Mouse (Mus musculus) liver, embryonic 15.5 days (tissue): ENCODE measurements at regions not wholly inside any gene's neighbourhood (a gene's known extent, or its start where the extent isn't known, plus 50 kb on each side); places are given as distances from the start of the nearest gene placed in this dataset.
A peak's percentile ranks its signal among the peaks of the same experiment; 100 is the strongest.

Source experiments
- ATAC-seq: fragments of 200-750 bp; cut with Nextera tagmentation; 2 replicates; pipeline ENCODE4 v1.8.0; 2017; ENCODE audit warnings: moderate number of reproducible peaks, mild to moderate bottlenecking, moderate library complexity; ENCODE audit not compliant: insufficient read depth
- H3K27ac ChIP-seq: fragments of 300-500 bp; sonication (generic); replicated peaks from 2 replicates; pipeline ENCODE4 v1.5.1; 2015; ENCODE audit warnings: mild to moderate bottlenecking, inconsistent platforms
- H3K27me3 ChIP-seq: fragments of 300-500 bp; sonication (generic); 2 replicates; pipeline ENCODE4 v1.6.1; 2015; ENCODE audit warnings: mild to moderate bottlenecking, inconsistent platforms
- H3K36me3 ChIP-seq: fragments of 300-500 bp; sonication (generic); replicated peaks from 2 replicates; pipeline ENCODE4 v1.6.1; 2015; ENCODE audit warnings: moderate library complexity, mild to moderate bottlenecking, inconsistent platforms
- H3K4me1 ChIP-seq: fragments of 300-500 bp; sonication (generic); replicated peaks from 2 replicates; pipeline ENCODE4 v1.6.1; 2015; ENCODE audit warnings: inconsistent platforms
- H3K4me2 ChIP-seq: fragments of 300-500 bp; sonication (generic); 2 replicates; pipeline ENCODE4 v1.6.1; 2015; ENCODE audit warnings: moderate library complexity, mild to moderate bottlenecking, inconsistent platforms
- H3K4me3 ChIP-seq: fragments of 300-500 bp; sonication (generic); replicated peaks from 2 replicates; pipeline ENCODE4 v1.5.1; 2015; ENCODE audit warnings: mild to moderate bottlenecking, inconsistent platforms
- H3K9ac ChIP-seq: fragments of 300-500 bp; sonication (generic); 2 replicates; pipeline ENCODE4 v1.6.1; 2015; ENCODE audit warnings: moderate library complexity, mild to moderate bottlenecking, inconsistent platforms
- H3K9me3 ChIP-seq: fragments of 300-500 bp; sonication (generic); replicated peaks from 2 replicates; pipeline ENCODE4 v1.6.1; 2016; ENCODE audit warnings: inconsistent platforms
- WGBS: fragments of 180-500 bp; shearing (Covaris S2); methylation state at CpG from one replicate; pipeline ENCODE4 v1.1.7; 2015; ENCODE audit warnings: mixed read lengths; ENCODE audit not compliant: insufficient replicate concordance; 5-methylcytosine and 5-hydroxymethylcytosine counted together

DNA sequence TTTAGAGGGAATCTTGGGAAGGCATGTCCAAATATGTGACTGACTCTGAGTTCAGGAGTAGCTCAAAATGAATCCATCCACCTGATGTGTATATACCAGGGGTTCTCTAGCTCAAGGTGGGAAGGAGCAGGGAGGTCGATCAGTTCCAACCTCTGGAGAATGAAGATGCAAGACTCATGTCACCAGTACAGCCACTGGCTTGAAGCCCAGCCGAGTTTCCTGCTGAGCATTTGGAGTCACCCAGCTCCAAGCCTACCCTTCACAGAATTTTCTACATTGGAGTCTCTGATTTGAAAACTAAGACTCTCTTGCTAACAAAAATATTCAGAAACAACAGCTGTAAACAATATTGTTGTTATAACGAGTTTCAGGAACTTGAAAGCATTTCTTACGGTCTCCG is 134.6 kb upstream of the Arglu1 start:
- Histone ChIP-seq H3K36me3 (no peaks in the 10 kb centered on the region), H3K4me3 (no peak overlapping the region), H3K27ac (no peak overlapping the region), H3K9me3 (no peaks in the 10 kb centered on the region), H3K4me1 (no peaks in the 10 kb centered on the region), H3K27me3 (no peaks in the 10 kb centered on the region), H3K9ac (no peak overlapping the region), H3K4me2 (no peak overlapping the region)
- ATAC-seq = no peak
- WGBS = 62% methylated on average over 5 of the region's 5 CpGs

DNA sequence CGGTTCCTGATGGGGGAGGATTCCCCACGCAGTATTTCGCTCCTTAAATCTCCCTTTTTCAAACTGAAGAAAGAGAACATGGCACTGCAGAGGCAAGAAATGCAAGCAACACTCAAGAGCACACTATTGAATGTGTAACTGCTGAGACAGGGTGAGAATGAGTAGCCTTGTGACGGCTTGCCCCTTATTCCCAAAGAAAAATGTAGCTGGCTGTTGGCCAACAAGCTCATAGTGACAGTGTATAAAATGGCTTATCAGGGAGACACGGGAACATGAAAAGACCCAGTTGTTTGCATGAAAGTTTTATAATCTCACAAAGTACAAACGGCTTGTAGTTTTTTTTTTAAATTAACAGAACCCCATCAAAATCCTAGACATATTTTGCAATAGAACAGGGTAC is 130.8 kb upstream of the Arglu1 start:
- H3K9ac ChIP-seq = no peak overlapping the region
- H3K9me3 ChIP-seq = no peaks in the 10 kb centered on the region
- no peak overlapping the region for H3K27ac ChIP-seq
- no peak overlapping the region for H3K4me2 ChIP-seq
- no peak overlapping the region for H3K4me3 ChIP-seq
- no peaks in the 10 kb centered on the region for H3K27me3 ChIP-seq
- no peaks in the 10 kb centered on the region for H3K36me3 ChIP-seq
- no peaks in the 10 kb centered on the region for H3K4me1 ChIP-seq
- ATAC-seq = no peak
- WGBS = 62% methylated on average over 6 of the region's 6 CpGs

DNA sequence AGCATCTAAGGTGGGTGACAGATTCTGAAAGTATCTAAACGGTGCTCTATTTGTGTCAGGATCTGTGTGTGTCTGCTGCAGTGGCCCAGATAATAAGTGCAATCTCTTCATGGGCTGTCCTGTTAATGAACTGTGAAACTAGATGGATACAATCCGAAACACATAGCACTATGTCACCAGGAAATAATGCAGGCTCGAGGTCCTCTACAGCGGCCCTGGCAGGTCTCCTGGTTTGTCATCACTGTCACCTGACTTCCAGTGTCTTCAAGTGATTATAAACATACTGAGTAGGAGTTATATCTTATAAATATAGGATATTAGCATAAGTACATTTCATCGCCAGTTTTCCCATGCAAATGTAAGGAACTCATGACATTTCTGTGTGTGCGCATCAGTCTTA is 130.3 kb upstream of the Arglu1 start:
- H3K9ac ChIP-seq = no peak overlapping the region
- ATAC-seq = no peak

DNA sequence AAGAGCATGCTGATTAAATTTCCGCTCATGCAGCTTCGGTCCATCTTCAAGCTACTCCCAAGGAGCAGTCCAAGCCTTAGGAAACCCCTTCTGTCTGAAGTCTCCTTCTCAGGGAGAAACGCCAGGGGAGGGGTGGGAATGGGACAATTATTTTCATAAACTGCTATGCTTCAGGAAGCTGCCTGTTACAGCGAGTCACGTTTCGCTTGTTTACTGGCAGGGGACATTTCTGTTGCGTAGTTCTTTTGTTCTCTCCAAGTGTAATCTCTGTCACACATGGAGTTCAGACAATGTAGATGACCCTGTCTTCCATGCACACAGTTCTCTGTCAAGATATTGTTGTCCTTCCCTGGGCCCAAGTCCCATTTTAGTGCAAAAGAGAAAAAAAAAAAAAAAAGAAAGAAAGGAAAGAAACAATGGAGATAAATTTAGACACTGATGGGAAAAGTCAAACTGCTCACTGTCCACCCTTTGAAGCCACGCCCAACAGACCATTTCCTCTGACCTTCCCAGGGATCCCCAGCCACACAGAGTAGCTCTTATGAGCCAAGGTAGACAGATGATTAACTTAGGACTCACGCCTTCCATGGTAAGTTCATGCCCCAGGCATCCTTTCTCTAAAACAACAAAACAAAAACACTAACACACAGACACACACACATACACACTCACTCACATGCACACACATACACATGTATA is 129.1 kb upstream of the Arglu1 start:
- no peak overlapping the region for H3K4me2 ChIP-seq
- no peak overlapping the region for H3K9ac ChIP-seq
- WGBS = 59% methylated on average over 9 of the region's 9 CpGs
- ATAC-seq = peak; percentile 37; the same call in 1 of the 2 replicates
- no peaks in the 10 kb centered on the region for H3K36me3 ChIP-seq
- H3K4me3 ChIP-seq = no peak overlapping the region
- no peaks in the 10 kb centered on the region for H3K27me3 ChIP-seq
- H3K4me1 ChIP-seq = no peaks in the 10 kb centered on the region
- H3K9me3 ChIP-seq = no peaks in the 10 kb centered on the region
- no peak overlapping the region for H3K27ac ChIP-seq

More for the DNA sequence above, 130.3 kb upstream of the Arglu1 start:
- H3K4me3 ChIP-seq = no peak overlapping the region
- H3K9me3 ChIP-seq = no peaks in the 10 kb centered on the region
- H3K27me3 ChIP-seq = no peaks in the 10 kb centered on the region
- 64% methylated on average over 6 of the region's 6 CpGs for WGBS
- no peaks in the 10 kb centered on the region for H3K36me3 ChIP-seq
- no peaks in the 10 kb centered on the region for H3K4me1 ChIP-seq
- H3K4me2 ChIP-seq = no peak overlapping the region
- no peak overlapping the region for H3K27ac ChIP-seq

DNA sequence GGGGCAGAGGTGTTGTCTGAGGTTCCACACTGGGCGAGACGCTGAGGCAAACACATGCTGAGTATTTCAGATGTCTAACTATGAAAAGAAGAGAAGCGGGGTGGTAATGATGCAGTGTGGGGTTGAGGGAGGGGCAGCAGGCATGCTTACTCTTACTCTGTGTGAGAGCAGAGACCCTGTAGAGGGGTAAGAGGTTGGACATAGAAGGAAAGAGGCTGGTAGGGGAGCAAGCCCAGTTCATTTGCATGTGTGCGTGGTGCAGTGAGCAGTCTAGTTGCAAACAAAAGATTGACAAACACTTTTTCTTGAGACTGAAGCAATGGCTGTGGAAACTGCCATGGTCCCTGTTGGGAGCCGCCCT is 122.5 kb upstream of the Arglu1 start:
- Histone ChIP-seq H3K9ac (no peak overlapping the region), H3K4me2 (no peak overlapping the region), H3K4me3 (no peak overlapping the region), H3K9me3 (no peaks in the 10 kb centered on the region), H3K4me1 (no peaks in the 10 kb centered on the region), H3K27me3 (no peaks in the 10 kb centered on the region), H3K27ac (no peak overlapping the region), H3K36me3 (no peaks in the 10 kb centered on the region)
- 77% methylated on average over 5 of the region's 5 CpGs for WGBS
- no peak for ATAC-seq

DNA sequence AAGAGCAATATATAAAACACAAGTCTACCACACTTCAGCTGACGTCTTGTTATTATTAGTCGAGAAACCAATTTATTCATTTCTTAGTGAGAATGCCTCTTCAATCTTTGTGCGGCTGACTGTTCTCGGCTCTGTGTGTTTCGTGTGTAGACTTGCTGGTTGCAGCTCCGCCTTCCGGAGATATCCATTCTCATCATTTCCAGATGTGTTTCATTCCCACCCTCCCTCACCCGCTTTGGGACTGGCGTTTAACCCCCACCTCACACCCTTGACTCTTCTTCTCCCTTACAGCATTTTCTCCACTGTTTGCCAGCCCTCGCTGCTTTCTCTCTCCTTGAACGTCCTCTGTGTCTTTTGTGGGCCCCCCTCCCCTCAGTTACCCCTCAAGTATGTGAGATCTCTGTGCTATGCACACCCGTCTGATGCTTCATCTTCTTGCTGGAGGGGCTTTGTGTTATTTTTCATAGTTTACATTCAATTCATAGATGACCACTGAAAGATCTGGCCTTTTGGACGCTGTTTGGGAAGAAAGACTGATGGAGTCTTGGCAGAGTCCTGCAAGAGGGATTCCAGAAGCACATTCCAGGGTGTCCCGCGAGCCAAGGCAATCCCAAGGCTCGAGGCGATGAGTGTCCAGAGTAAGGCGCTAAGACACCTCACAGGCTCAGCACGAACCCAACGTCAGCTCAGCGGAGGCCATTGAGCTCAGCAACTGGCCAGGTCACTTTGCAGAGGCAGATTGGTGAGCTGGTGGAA is 121.9 kb upstream of the Arglu1 start:
- Histone ChIP-seq H3K4me3 (no peak overlapping the region), H3K9ac (no peak overlapping the region), H3K4me1 (no peaks in the 10 kb centered on the region), H3K27ac (no peak overlapping the region), H3K36me3 (no peaks in the 10 kb centered on the region), H3K27me3 (no peaks in the 10 kb centered on the region), H3K4me2 (no peak overlapping the region), H3K9me3 (no peaks in the 10 kb centered on the region)
- ATAC-seq = no peak
- 78% methylated on average over 21 of the region's 21 CpGs for WGBS

DNA sequence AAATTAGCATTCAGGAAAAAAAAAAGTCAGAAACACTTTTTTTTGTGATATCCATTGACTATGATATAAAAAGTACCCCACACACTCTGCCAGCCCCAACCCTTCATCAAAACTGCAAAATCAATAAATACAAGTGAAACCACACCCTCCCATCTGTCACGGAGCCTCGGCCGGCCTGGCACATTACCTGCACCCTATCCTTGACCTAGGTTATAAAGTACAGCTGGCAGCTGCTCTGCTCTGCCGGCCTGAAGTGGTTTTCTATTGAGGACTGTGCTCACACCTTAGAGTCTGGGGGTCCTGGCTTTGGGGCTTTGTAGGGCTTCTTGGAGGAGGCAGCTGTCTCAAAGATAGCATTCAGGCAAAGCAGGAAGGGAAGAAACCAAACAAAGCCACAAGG is 120.6 kb upstream of the Arglu1 start:
- no peaks in the 10 kb centered on the region for H3K27me3 ChIP-seq
- H3K4me1 ChIP-seq = no peaks in the 10 kb centered on the region
- no peak overlapping the region for H3K9ac ChIP-seq
- H3K36me3 ChIP-seq = no peaks in the 10 kb centered on the region
- no peaks in the 10 kb centered on the region for H3K9me3 ChIP-seq
- 63% methylated on average over 4 of the region's 4 CpGs for WGBS
- H3K4me3 ChIP-seq = no peak overlapping the region
- H3K27ac ChIP-seq = no peak overlapping the region
- no peak overlapping the region for H3K4me2 ChIP-seq
- no peak for ATAC-seq

DNA sequence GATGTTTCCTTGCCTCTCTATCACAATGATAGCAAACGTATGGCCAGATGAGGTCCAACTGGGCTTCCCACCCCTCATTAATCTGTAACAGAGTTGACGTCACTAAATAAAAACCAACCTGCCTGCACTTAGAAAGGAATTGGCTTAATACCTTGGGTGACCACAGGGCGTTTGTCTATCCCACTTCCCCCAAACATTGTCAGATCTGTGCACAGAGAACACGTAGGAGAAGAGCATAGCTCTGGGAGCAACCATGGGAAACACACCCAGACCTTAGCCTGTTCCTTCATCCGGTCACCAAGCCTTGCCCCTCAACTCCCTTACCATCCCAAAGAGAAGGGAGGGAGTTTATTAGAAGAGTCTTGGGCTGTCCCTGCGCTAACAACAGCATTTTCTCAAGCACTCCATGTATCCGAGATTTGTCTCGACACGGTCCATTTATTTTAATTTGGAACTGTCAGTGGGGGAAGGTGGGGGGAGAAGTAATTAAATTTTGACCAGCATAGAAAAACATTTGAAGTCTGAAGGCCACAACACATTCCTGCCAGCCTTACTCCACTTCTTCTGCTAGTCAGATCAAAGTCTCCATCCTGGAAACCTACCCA is 119.6 kb upstream of the Arglu1 start:
- Histone ChIP-seq H3K4me1 (no peaks in the 10 kb centered on the region), H3K27ac (no peak overlapping the region), H3K4me2 (no peak overlapping the region), H3K9ac (no peak overlapping the region), H3K27me3 (no peaks in the 10 kb centered on the region), H3K9me3 (no peaks in the 10 kb centered on the region), H3K4me3 (no peak overlapping the region), H3K36me3 (no peaks in the 10 kb centered on the region)
- ATAC-seq = no peak
- WGBS = 51% methylated on average over 9 of the region's 9 CpGs

DNA sequence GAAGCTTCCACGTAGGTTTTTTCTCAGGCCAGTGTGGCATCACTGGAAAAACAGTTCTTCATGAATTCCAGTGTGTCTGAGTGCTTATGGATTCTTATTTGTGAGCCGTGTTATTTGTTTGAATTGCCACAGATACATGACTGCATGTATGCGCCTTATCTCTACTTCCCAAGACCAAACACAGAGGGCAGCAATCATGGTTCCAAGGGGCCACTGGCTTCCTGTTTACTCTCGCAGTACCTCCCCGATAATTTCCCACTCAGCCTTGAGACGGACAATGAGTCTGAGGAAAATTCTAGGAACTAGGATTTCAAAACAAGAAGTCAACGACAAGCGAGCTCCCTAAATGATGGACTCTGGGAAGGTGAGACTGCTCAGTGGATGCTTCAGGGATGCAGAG is 119.0 kb upstream of the Arglu1 start:
- Histone ChIP-seq H3K36me3 (no peaks in the 10 kb centered on the region), H3K9me3 (no peaks in the 10 kb centered on the region), H3K27ac (no peak overlapping the region), H3K27me3 (no peaks in the 10 kb centered on the region), H3K4me2 (no peak overlapping the region), H3K4me3 (no peak overlapping the region), H3K4me1 (no peaks in the 10 kb centered on the region), H3K9ac (no peak overlapping the region)
- WGBS = 24% methylated on average over 8 of the region's 8 CpGs
- no peak for ATAC-seq

DNA sequence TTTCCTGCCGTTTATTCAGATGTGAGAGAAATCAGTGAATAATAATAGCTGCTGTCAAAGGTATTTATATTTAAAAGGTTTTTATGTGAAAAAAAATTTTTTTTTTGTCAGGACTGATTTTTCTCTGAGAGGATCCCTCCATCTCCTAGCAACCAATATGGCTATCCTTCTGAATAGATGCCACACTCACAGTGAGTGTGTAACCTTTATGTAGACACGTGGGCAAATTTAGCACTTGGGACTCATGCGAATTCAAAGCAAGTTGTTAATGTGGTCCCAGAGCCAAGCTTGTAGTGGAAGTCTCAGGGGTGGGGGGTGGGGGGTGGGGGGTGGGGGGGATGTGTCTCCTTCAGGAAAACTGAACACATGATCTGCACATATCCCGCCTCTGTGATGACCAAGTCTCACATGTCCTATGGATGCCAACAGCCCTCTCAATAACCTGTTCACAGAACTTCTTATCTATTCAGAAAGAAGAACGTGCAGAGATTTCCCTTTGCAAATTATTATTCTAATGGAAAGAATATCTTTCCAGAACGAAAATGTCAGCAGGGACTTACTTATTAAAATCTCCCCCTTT is 112.5 kb upstream of the Arglu1 start:
- no peaks in the 10 kb centered on the region for H3K4me1 ChIP-seq
- WGBS = 55% methylated on average over 6 of the region's 6 CpGs
- no peaks in the 10 kb centered on the region for H3K27me3 ChIP-seq
- H3K4me3 ChIP-seq = no peak overlapping the region
- H3K9ac ChIP-seq = no peak overlapping the region
- H3K36me3 ChIP-seq = no peaks in the 10 kb centered on the region
- H3K9me3 ChIP-seq = no peaks in the 10 kb centered on the region
- ATAC-seq = no peak
- no peak overlapping the region for H3K4me2 ChIP-seq
- no peak overlapping the region for H3K27ac ChIP-seq

DNA sequence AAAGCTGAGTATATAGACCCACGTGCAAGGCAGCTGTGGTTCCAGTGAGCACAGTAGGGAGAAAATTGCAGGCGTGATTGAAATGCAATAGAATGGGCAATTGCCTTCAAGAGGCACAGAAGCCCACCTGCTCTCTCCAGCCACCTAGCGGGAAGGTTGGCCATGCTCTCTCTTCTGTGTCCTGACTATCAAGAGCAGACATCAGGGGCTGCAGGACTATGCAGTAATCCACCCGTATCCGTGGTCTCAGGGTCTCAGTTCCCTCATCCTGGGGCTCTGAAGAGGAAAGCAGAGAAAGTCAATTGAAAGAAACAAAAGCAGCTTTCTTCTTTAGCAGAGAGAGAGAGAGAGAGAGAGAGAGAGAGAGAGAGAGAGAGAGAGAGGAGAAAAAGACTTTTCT is 112.0 kb upstream of the Arglu1 start:
- no peak overlapping the region for H3K27ac ChIP-seq
- no peak overlapping the region for H3K4me2 ChIP-seq
- no peaks in the 10 kb centered on the region for H3K27me3 ChIP-seq
- H3K9ac ChIP-seq = no peak overlapping the region
- no peaks in the 10 kb centered on the region for H3K9me3 ChIP-seq
- ATAC-seq = no peak
- WGBS = 37% methylated on average over 5 of the region's 5 CpGs
- H3K4me3 ChIP-seq = no peak overlapping the region
- no peaks in the 10 kb centered on the region for H3K36me3 ChIP-seq
- H3K4me1 ChIP-seq = no peaks in the 10 kb centered on the region
